Mouse (Mus musculus) small intestine, adult 2 months (tissue): ENCODE results near the gene 0610009B22Rik.

Experiments used
- CTCF ChIP-seq: fragments of 200-500 bp; IDR thresholded peaks from 2 replicates; pipeline ENCODE4 v1.5.1; 2012; ENCODE audit warnings: low read depth, mild to moderate bottlenecking, control low read depth, inconsistent platforms, low read length, moderate library complexity, mixed read lengths; ENCODE audit not compliant: insufficient replicate concordance, insufficient read length; ENCODE audit errors: extremely low read depth
- POLR2A ChIP-seq: fragments of 200-500 bp; IDR thresholded peaks from 2 replicates; pipeline ENCODE4 v1.6.1; 2012; ENCODE audit warnings: low read depth, mild to moderate bottlenecking, control low read depth, inconsistent platforms, low read length, moderate library complexity

DNA sequence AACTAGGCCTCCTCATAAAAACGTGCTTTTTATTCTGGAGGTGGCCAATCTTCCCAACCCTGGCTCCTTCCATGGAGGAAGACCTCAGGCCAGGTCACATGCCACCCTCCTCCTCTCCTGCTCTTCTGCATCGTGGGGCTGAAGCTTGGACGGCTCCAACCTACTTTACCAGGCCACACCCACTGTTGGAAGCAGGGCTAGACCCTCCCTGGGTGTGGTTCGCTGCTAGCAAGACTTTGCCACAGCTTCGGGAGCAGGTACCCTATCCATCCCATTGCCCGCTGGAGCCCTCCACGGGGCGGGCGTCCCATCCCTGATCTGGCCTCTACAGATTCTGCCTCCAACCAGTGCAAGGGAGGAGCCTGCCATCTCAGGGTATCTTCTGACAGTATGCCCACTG lies 45.5 kb downstream of the 0610009B22Rik start:
- TF ChIP-seq POLR2A (no peak), CTCF (no peak)
